Mouse (Mus musculus): ENCODE results near the gene Grin2a. TPM values are rescaled to one million over a fixed set of nuclear protein-coding genes. Genes with fewer than 3 reads are reported as not detected.
A peak's percentile ranks its signal among the peaks of the same experiment; 100 is the strongest.

Grin2a gene
- 39.1 and 43.5 TPM in 2 replicates for polyA plus RNA-seq (2012; rRNA removed)

- H3K4me3 ChIP-seq (ENCODE audit: insufficient read depth, low read length) = peak within 1 kb of the TSS; percentile 79
- TF ChIP-seq CTCF (IDR thresholded peaks at IDR 0.05; ENCODE audit: extremely low read depth, insufficient read depth, low read length) (no peak), POLR2A (IDR thresholded peaks at IDR 0.05; ENCODE audit: extremely low read depth, insufficient read depth, low read length) (peak; percentile 71)
- peak within 1 kb of the TSS; percentile 100 for H3K27ac ChIP-seq (ENCODE audit: insufficient read depth, low read length)
- no peaks in the 10 kb centered on the region; the same call in 1 of the 2 replicates for H3K4me1 ChIP-seq (ENCODE audit: control insufficient read depth, insufficient read depth, low read length)
These were observed at the start of gene Grin2a for GRCm38 (mm10) chr16:9994951-9995813. Gene Grin2a, minus strand, starts transcription at chr16:9995560.

GRCm38 (mm10) chr16:10035582-10036215 lies 40.3 kb upstream of the Grin2a start:
- H3K4me1 ChIP-seq (ENCODE audit: control insufficient read depth, insufficient read depth, low read length) = peaks cover 5% of the 10 kb centered on the region
- H3K4me3 ChIP-seq (ENCODE audit: insufficient read depth, low read length) = no peak overlapping the region
- TF ChIP-seq CTCF (IDR thresholded peaks at IDR 0.05; ENCODE audit: extremely low read depth, insufficient read depth, low read length) (no peak), POLR2A (IDR thresholded peaks at IDR 0.05; ENCODE audit: extremely low read depth, insufficient read depth, low read length) (no peak)
- H3K27ac ChIP-seq (ENCODE audit: insufficient read depth, low read length) = no peak overlapping the region

GRCm38 (mm10) chr16:10033416-10033979 lies 38.1 kb upstream of the Grin2a start:
- Histone ChIP-seq H3K27ac (ENCODE audit: insufficient read depth, low read length) (0 out of 2 replicates have a peak overlapping the region, but pooled peaks have one; percentile 9), H3K4me1 (ENCODE audit: control insufficient read depth, insufficient read depth, low read length) (peaks cover 5% of the 10 kb centered on the region), H3K4me3 (ENCODE audit: insufficient read depth, low read length) (no peak overlapping the region)
- TF ChIP-seq CTCF (IDR thresholded peaks at IDR 0.05; ENCODE audit: extremely low read depth, insufficient read depth, low read length) = no peak
- TF ChIP-seq POLR2A (IDR thresholded peaks at IDR 0.05; ENCODE audit: extremely low read depth, insufficient read depth, low read length) = no peak

- TF ChIP-seq CTCF (IDR thresholded peaks at IDR 0.05; ENCODE audit: extremely low read depth, insufficient read depth, low read length) = no peak
- no peak for TF ChIP-seq POLR2A (IDR thresholded peaks at IDR 0.05; ENCODE audit: extremely low read depth, insufficient read depth, low read length)
- Histone ChIP-seq H3K4me1 (ENCODE audit: control insufficient read depth, insufficient read depth, low read length) (peaks cover 5% of the 10 kb centered on the region), H3K4me3 (ENCODE audit: insufficient read depth, low read length) (no peak overlapping the region), H3K27ac (ENCODE audit: insufficient read depth, low read length) (no peak overlapping the region)
These were observed 36.5 kb upstream of the Grin2a start for GRCm38 (mm10) chr16:10031891-10032290.

GRCm38 (mm10) chr16:10026741-10027140 lies 31.4 kb upstream of the Grin2a start:
- H3K27ac ChIP-seq (ENCODE audit: insufficient read depth, low read length) = no peak overlapping the region
- no peak overlapping the region for H3K4me3 ChIP-seq (ENCODE audit: insufficient read depth, low read length)
- H3K4me1 ChIP-seq (ENCODE audit: control insufficient read depth, insufficient read depth, low read length) = no peaks in the 10 kb centered on the region
- no peak for TF ChIP-seq CTCF (IDR thresholded peaks at IDR 0.05; ENCODE audit: extremely low read depth, insufficient read depth, low read length)
- TF ChIP-seq POLR2A (IDR thresholded peaks at IDR 0.05; ENCODE audit: extremely low read depth, insufficient read depth, low read length) = no peak

- Histone ChIP-seq H3K27ac (ENCODE audit: insufficient read depth, low read length) (no peak overlapping the region), H3K4me3 (ENCODE audit: insufficient read depth, low read length) (no peak overlapping the region)
- TF ChIP-seq POLR2A (IDR thresholded peaks at IDR 0.05; ENCODE audit: extremely low read depth, insufficient read depth, low read length) = no peak
- no peak for TF ChIP-seq CTCF (IDR thresholded peaks at IDR 0.05; ENCODE audit: extremely low read depth, insufficient read depth, low read length)
These were observed 14.4 kb upstream of the Grin2a start for GRCm38 (mm10) chr16:10009743-10010142.

GRCm38 (mm10) chr16:10005606-10006005 lies 10.2 kb upstream of the Grin2a start:
- Histone ChIP-seq H3K27ac (ENCODE audit: insufficient read depth, low read length) (no peak overlapping the region), H3K4me1 (ENCODE audit: control insufficient read depth, insufficient read depth, low read length) (no peaks in the 10 kb centered on the region), H3K4me3 (ENCODE audit: insufficient read depth, low read length) (no peak overlapping the region)
- TF ChIP-seq CTCF (IDR thresholded peaks at IDR 0.05; ENCODE audit: extremely low read depth, insufficient read depth, low read length) = no peak
- no peak for TF ChIP-seq POLR2A (IDR thresholded peaks at IDR 0.05; ENCODE audit: extremely low read depth, insufficient read depth, low read length)

More at GRCm38 (mm10) chr16:10009743-10010142, 14.4 kb upstream of the Grin2a start:
- no peaks in the 10 kb centered on the region for H3K4me1 ChIP-seq (ENCODE audit: control insufficient read depth, insufficient read depth, low read length)

- Histone ChIP-seq H3K4me3 (ENCODE audit: insufficient read depth, low read length) (no peak overlapping the region), H3K27ac (ENCODE audit: insufficient read depth, low read length) (no peak overlapping the region), H3K4me1 (ENCODE audit: control insufficient read depth, insufficient read depth, low read length) (no peaks in the 10 kb centered on the region)
- no peak for TF ChIP-seq POLR2A (IDR thresholded peaks at IDR 0.05; ENCODE audit: extremely low read depth, insufficient read depth, low read length)
- no peak for TF ChIP-seq CTCF (IDR thresholded peaks at IDR 0.05; ENCODE audit: extremely low read depth, insufficient read depth, low read length)
These were observed 8.7 kb upstream of the Grin2a start for GRCm38 (mm10) chr16:10004096-10004495.

GRCm38 (mm10) chr16:10003001-10003400 lies 7.6 kb upstream of the Grin2a start:
- Histone ChIP-seq H3K27ac (ENCODE audit: insufficient read depth, low read length) (no peak overlapping the region), H3K4me3 (ENCODE audit: insufficient read depth, low read length) (no peak overlapping the region), H3K4me1 (ENCODE audit: control insufficient read depth, insufficient read depth, low read length) (no peaks in the 10 kb centered on the region)
- TF ChIP-seq POLR2A (IDR thresholded peaks at IDR 0.05; ENCODE audit: extremely low read depth, insufficient read depth, low read length) = no peak
- TF ChIP-seq CTCF (IDR thresholded peaks at IDR 0.05; ENCODE audit: extremely low read depth, insufficient read depth, low read length) = no peak
